Mouse (Mus musculus) ES-Bruce4 (cell line): ENCODE data around the gene Chd8.

Experiments used
- CTCF ChIP-seq: IDR thresholded peaks from one replicate; pipeline ENCODE4 v1.8.1; 2011; ENCODE audit warnings: low read depth, low read length
- EP300 ChIP-seq: IDR thresholded peaks from 2 replicates; pipeline ENCODE4 v1.6.1; 2011; ENCODE audit warnings: low read depth, low read length; ENCODE audit not compliant: insufficient read depth
- POLR2A ChIP-seq: IDR thresholded peaks from one replicate; pipeline ENCODE4 v1.8.1; 2011; ENCODE audit warnings: low read length; ENCODE audit not compliant: insufficient read depth

DNA sequence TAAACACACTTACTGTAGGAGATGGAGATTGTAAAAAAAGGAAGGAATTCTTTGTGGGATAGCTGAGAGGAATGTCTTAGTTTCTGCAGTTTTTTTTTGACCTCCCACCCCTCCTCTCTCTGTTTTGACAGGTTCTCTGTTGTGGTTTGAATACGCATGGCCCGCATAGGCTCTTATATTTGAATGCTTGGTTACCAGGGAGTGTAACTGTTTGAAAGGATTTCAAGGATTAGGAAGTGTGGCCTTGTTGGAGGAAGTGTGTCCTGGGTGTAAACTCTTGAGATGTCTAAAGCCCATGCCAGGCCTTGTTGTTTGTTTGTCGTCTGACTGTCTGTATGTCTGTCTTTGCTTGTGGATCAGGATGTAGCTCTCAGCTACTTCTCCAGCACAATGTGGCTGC is 105.0 kb downstream of the Chd8 start:
- no peak for TF ChIP-seq EP300
- no peak for TF ChIP-seq CTCF
- no peak for TF ChIP-seq POLR2A
